Mouse (Mus musculus) frontal cortex, postnatal 14 days (tissue): ENCODE measurements at regions not wholly inside any gene's neighbourhood (a gene's known extent, or its start where the extent isn't known, plus 50 kb on each side); places are given as distances from the start of the nearest gene placed in this dataset.
"Not testable (repeated sequence)": the region's sequence is repeated elsewhere in the genome, so short reads cannot be mapped to it uniquely, and the experiment has no call there.

Experiments used
- DNase-seq, 2 experiments: peaks; one replicate each; pipeline ENCODE4 v3.0.0; 2022; ENCODE audit warnings: low spot score in 2 of 2

DNA sequence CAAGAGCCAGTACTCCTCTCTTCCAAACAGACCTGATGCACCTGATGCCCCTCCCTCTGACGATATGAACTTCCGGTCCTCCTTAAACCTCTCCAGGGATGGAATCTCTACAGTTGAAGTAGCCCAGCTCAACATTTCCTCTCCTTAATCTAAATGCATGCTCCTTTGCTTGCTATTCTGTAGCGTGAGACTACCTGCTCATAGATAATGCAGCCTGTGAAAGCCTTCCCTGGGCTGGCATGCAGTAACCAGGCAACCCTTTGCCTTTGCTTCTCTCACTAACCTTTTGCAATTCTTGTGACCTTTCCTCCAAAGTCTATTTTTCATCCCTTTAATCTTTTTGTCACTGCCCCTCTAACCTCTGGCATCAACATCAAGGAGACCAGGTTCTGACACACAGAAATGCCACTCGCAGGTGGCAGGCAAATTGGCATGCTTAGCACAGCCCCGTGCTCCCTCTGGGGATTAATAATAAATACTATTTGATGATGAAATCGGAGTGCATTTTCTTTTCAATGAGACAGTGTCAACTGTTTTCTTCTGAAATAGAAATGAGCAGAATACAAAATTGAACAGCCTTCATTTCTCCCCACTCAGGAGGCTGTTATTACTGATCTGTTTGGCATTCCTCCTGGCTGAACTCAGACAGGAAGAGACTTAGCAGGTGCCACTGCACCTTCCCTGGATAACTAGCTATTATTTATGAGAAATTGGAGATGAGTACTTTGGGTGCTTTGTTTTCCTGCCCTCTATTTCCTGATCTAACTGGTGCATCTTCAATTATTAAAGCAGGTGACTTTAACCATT lies 249.8 kb upstream of the Pbx1 start:
- no peak for DNase-seq

DNA sequence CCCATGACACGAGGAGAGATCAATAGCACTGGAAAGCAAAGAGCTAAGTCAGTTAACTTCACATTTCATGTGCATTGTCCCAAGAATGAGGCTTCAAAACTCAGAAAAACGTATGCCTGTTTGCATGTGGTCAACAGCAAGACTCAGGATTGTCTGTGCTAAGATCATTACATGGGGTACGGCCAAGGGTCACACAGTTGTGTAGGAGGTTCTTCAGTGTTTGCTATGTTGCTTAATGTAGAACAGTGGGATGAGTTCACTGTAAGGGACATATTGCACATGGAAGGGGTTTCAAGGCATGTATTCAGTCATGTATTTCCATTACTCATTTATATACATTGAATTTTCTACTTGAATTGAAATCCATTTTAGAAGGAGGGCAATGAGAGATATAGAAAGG lies 248.6 kb upstream of the Pbx1 start:
- no peak for DNase-seq

DNA sequence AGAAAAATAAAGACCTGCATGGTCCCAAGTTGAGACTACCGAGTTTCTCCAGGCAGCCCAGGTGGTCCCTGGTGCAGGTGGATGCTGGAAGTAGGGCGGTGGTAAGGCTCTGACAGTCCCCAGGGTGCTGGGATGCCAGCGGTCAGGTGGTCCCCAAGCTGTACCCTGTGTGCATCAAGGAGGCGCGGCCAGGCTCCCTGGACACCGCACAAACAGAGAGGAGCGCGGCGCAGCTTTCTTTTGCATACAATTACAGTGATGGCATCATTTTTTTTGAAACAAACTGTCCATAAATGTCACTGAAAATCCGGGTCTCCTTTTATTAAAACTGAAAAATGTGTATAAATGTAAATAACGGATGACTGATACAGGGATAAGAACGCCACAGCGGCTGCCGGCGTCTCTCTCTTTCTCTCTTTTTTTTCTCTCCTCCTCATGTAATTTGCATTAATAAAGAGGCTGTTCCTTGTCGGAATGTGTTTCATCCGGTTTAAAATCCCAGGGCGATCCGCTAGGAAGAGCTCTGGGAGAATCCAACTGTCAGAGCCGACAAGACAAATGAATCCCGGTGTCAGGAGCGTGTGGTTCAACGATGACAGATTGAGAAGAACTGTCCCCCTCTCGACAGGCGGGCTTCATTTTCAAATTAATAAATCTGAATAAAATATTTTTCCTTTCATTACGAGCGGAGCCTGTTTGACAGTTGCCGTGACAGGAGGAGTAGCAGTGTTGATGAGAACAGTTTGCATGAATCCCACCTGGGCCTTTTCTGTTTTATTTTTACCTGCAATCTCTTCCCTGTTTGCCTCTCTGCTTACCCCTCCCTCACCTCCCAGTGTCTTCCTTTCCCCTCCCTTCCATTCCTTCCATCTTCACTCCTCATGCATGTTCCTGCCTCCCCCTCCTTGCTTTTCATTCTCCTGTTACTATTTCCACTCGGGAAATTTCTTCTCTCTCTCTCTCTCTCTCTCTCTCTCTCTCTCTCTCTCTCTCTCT lies 244.6 kb upstream of the Pbx1 start:
- DNase-seq = no peak

DNA sequence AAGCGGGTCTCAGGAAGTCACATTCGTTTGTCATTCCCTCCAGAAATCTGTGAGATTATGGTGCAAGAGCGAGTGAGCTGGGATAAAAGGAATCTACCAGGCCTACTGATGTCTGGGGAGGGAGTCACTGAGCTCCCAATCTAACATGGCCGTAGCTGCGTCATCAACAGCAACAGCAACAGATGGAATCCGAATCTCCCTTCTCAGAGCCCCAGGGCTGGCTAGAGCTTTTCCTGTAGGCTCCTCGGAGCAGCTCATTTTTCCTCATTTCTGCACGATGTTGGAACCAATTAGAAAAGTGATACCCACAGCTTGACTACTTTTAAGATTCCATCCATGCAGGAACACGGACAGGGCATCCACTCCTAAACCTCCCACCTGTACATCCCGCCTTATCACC lies 243.7 kb upstream of the Pbx1 start:
- DNase-seq = no peak

DNA sequence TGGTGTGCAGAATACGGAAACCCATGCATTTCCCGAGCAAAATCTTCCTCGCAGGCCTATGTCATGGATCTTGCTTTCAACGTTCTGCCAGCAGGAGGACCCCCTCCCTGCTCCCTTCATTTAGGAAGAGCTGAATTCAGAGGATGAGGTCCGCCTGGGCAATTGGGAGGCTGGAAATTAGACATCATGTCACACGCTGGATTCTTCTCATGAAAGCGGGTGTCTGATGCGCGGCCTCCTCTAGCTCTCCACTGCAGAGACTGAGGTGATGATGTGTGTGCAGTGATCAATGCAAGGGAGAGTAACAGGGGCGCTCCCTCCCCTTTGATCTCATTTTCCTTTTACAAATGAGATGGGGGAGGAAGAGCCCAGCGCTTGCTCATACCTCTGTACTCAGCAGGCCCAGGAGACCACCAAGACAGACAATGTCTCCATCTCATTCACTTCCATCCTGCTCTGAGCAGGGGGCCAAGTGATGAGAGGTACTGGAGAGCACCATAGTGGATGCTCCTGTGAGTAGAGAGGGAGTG lies 230.8 kb upstream of the Pbx1 start:
- no peak for DNase-seq

DNA sequence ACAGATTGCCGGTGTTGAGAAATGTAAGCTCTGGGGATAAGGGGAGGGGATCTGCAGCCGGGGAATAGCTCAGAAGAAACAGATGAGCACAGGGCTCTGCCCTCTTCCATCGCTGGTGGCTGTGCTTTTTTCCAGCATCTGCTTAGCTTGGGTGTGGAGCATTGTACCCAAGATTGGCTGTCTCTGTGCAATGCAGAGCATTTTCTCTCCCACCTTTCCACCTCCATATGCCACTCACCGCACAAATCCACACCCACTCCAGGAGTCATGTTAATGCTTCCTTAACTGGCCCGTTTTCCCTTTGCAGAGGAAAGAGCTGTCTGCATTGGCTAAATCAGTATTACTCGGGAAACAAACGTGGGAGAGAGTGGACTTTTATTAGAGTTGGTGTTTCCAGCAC lies 228.9 kb upstream of the Pbx1 start:
- peak in 1 of 2 experiments; percentile 4 for DNase-seq

DNA sequence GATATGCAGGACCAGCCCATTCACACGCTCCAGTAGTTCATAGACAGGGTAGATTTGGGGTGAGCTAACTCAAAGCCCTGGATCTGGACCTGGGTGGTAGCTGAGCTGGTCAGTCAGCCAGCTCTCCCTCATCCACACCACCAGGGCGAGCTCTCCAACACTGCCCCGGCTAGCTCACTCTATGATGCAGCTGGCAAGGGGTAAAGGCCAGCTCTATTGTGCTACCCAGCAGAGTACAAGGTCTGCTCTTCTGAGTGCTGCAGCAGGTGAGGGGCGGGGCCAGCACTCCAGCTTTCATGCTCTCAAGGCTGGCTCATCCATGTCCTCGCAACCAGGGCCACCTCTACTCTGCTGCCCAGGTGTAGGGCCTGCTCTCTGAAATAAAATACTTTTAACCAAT lies 227.5 kb upstream of the Pbx1 start:
- no peak for DNase-seq

DNA sequence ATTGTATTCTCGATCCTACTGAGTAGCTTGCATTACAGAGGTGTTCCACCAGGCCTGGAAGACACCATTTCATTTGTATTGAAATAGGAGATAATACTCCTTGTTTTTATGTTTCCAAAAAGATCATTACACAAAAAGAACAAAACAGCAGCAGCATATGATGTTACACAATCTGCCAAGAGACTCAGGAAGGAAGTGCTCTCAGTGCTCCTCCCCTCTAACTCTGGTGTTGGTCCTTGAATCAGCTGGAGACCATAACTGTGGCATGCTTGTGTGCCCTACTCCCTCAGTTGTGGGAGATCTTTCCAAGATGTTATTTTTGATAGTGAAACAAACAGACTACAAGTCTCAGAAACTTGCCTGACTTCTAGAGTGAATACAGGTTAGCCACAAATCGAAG lies 200.8 kb upstream of the Pbx1 start:
- no peak for DNase-seq

DNA sequence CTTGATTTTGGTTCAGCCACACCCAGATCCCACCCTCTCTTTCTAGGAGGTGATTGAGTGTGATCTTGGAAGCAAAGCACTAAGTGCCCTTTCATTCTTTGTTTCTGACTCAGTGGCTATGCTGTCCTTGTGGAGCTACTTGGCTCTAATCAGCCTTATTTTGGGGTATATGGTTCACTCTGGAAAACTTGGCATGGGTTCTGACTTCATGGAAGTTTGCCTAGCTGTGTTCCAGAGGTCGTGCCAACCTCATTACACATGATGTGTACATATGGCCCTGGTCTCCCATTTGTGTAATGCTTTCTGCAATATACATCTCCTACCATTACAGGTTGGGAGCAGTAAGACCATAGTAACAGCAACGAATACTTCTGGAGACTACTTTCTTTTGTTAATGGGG lies 199.9 kb upstream of the Pbx1 start:
- no peak for DNase-seq

DNA sequence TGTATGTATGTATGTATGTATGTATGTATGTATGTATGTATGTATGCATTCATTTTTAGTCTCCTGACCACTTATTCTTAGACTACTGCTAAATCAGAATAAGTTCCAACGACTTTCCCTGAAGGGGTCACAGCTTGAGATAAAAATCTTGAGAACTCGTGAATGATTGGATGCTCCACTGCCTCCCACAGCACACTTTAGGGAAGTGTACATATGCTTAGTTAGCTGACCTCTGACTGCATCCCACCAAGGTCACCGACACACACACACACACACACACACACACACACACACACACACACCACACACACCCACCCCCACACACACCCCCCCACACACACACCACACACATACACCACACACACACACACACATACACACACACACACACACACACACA lies 169.9 kb upstream of the Pbx1 start:
- not testable (repeated sequence) for DNase-seq

DNA sequence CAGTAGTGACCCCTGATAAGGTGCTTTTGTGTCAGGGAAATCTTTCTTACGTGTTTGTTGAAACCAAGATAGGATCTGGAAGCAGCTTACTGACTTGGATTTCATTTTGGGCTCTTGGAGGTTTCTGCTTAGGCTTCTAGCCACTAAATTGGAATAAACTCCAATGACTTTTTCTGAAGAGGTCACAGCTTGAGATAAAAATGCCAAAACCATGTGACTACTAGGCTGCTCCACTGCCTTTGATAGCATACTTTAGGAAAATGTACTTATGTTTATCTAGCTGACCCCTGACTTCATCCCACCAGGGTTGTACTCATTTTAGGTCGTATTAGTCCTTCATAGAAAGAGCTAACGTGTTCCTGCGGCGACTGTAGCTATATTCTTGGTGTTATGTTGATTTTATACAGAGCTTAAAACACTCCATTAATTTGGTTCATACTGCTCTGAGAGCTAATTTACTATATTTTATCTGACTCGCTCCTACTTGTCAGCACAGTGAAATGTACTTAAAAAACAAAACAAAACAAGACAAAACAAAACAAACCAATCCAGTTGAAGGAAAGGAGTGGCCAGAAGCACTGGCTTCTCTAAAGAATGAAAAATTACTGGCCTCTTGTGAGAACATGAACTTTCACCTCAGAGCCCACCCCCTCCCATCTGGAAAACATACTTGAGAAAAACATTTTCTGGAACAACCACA lies 168.5 kb upstream of the Pbx1 start:
- no peak for DNase-seq

DNA sequence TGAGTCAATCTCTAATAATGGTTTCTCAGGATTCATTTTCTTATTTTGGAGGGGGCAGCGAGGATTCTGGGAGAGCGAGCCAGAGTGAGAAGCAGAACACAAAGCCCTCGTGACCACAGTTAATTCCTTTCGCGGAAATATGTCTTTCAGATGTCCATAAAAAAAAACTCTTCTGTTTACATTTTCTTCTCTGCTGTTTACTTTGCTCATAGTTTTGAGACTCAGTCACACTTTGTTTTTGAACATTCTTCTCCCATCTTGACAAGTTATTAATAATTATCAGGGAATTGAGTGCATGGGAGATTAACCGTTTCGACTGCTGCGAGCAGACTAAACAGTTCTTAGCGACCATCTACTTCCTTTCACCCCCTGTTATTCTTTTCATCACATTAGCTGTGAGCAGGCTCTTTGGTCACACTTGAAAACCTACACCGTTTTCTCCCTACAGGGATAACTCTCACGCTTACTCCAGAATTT lies 166.2 kb upstream of the Pbx1 start:
- no peak for DNase-seq

DNA sequence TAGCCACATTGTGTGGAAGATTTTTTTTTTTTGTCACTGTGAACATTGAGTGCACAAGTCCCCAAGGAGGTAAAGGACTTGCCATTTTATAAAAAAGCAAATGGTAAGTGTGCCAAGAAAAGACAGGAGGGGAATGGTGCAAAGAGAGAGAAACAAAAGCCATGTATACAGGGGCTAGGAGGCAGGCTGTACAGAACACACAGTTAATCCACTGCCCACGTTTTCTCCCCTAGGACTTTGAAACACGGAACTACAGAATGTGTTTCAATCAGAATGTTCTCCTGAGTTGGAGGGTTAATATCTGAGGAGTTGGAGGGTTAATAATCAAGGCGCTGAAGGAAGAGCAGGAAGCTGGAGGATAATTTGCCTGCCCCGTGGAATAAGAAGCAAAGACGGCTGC lies 165.4 kb upstream of the Pbx1 start:
- no peak for DNase-seq

DNA sequence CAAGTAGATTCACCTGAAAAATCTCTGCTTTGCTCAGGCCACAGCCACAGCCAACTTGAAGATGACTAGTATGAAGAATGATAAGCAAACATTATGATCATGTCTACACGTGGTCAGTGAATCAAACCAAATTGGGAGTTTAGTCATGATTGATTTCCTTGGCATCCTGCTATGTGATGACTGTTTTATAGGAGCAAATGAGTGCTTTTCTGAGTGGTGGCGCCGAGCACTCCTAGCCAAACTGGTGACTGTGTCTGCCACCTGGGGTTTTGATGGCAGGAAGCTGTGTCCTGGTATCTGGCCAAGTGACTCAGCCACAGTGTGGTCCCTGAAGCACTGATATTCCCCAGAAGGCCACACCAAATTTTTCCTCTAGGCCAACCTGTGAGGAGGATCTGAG lies 152.1 kb upstream of the Pbx1 start:
- DNase-seq = no peak

DNA sequence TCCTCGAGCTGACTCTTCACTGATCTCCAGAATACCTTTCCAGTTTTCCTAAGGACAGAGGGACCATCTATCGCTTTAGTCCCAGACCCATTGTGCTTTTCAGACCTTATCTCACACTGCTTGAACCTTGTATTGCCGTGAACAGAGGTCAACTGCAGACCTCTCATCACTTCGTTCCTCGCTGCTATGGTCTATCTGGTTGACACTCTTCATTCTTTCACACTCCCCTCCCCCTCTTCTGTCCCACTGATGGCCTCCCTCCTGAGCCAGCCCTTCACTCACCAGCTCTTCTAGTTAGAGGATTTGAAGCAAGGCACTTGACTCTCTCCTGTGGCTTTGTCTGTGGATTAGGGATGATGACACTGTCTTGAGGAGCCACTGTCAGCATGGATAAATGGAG lies 150.4 kb upstream of the Pbx1 start:
- no peak for DNase-seq

DNA sequence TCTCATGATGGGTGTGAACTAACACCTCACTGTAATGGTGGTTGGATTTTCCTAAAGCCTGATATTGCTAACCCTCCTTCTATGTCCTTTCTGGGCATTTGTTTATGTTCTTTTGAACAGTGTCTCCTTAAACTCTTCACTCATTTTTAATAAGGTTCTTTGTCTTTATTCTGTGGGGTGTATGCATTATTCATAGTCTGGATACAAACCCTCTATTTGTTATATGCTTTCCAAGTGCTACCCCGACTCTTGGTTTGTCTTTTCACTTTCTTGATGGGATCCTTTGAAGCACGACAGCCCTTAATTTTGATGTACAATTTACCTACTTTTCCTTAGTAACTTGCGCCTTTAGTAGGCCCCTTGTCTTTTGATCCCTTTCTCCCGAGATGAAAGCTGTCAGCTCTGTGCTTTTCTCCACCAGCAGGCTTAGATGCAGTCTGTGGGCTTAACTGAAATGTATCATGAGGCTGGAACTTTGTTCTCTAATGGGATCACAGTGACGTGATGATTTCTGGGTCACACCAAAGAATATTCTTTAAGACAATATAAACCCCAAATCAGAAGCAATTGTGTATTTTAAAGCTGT lies 138.0 kb upstream of the Pbx1 start:
- no peak for DNase-seq

DNA sequence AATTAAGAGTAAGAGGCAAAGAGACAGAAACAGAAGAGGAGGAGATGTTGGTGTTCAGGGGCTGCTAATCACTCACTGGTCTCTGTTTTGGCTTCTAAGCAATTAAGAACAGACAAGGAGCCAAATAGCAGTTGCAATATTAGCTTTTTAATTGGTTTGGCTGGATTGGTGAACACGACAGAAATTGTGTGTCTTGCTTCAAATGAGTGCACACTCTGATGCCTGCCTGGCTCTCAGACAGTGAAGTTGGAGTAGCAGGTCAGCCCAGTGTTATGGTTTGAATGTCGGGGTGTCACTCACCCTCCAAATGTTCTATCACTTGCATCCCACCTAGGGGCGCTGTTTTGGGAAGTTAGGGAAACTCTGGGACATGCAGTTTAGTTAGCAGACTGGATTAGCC lies 120.3 kb upstream of the Pbx1 start:
- no peak for DNase-seq

DNA sequence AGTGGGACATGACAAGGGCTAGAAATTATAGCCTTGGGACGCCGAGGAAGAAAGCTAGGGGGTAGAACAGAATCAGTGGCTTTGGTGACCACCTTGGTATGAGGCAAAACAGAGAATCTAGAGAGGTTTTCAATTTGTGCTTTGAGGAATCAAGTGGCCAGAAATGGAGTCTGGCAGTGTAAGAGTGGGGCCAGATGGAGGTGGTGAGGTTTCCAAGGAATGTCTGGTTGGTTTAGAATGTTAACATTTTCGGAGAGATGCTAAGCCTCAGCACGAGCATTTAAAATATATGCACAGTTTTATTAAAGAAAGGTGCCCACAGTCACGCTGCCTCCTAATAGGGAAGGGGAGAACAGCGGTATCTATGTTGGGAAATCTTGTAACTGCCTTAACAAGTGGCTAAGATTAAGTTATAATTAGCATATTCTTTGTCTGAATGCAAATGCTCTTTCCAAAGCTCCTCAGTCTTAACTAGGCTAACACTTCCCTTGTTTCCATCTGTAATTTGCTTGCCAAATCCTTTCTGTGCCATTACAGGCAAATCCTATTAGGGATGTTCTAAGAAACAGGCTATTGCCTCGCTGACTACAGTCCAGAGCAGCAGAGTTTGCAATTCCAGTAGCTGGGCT lies 117.9 kb upstream of the Pbx1 start:
- peak in 1 of 2 experiments; percentile 18 for DNase-seq

DNA sequence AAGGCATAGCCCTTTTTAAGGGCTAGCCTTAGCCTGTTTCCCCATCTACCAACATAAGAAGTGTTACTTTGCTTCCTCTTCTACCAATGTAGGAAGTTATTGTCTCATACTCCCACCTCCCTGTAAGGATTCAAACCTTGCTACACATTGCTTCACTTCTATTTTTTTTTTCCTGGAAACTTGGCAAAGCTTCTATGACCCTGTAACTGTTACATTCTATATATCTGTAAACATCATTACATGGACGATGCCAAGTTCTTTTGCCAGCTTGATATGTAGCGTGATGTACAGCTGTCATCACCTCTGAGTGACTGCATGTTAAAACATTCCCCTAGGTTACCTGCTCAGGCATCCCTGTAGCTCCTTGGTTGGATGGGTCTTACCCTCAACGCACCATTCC lies 114.1 kb upstream of the Pbx1 start:
- DNase-seq = no peak

DNA sequence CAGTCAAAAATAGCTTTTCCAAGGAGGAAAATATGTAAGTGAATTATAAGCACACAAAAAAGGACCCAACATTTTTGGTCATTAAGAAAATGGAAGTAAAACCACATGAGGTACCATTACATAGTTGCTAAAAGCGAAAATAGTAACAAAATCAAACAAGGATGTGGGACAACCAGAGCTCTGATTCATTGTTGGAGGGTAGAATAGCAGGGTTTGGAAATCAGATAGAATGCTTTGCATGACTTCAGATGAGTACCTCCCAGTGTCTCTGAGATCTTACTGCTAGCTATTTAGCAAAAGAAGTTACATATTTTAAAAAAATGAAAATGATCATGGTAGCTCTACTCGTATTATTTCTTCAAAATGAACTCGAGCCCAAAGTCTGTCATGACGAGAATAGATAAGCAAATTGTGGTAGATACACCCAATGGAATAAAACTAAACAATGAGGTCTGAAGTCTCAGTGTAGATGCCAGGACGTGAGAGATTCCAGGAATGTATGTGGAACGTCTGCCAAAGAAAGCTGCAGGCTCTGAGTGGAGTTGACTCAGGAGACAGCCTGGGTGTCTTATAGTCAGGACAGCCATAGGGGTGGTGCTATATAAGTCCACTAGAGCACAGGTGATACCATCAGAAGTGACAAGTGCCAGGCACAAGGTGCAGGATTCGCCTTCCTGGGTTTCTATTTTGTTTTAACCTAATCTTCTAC lies 113.2 kb upstream of the Pbx1 start:
- no peak for DNase-seq
